Mouse (Mus musculus) heart, postnatal 0 days (tissue): ENCODE results near the gene Fgf15.

ENCODE experiments used
- CTCF ChIP-seq: IDR thresholded peaks from 2 replicates; pipeline ENCODE4 v1.5.1; 2016; ENCODE audit warnings: antibody characterized with exemption, control low read depth, low read depth
- EP300 ChIP-seq: IDR thresholded peaks from 2 replicates; pipeline ENCODE4 v1.6.1; 2016; ENCODE audit warnings: antibody characterized with exemption, low read depth

GRCm38 (mm10) chr7:144907793-144908192 is 11.5 kb downstream of the Fgf15 start:
- TF ChIP-seq CTCF (peak; percentile 47), EP300 (no peak)
